Mouse (Mus musculus): ENCODE results near the gene Gm12355. TPM values are rescaled to one million over a fixed set of nuclear protein-coding genes. Genes with fewer than 3 reads are reported as not detected.
"Not testable (repeated sequence)": the region's sequence is repeated elsewhere in the genome, so short reads cannot be mapped to it uniquely, and the experiment has no call there.

Gm12355 gene
- total and polyA plus RNA-seq, 2 experiments from 2014 or later = 0.21 to 0.25 TPM

DNA sequence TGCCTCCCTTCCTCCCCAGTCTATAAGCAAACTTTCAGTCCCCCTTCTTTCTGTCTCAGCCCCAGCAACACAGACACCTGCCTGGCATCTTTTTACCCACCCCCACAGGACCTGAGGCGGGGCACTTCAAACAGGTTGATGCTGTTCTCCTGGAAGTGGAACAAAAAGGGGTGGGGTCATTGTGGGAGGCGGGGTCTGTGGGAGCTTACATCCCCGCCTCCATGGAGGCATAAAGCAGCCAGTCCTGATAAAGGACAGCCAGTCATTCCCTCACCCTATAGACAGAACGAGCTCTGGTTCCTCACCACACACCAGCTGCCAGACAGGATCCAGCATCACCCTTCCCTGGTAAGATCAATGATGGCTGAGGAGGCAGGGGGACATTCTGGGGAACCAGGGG, 38.6 kb upstream of the Gm12355 start, which contains the start of gene Gsdma:
Gene Gsdma (plus strand): TSS at position 261 of the 400 bp plus-strand sequence.
- DNase-seq (ENCODE audit: low spot score) (no peak), ATAC-seq (no peak)
- no peaks in the 10 kb centered on the region for H3K9me3 ChIP-seq (ENCODE audit: low read length)
- no peak within 1 kb of the TSS for H3K27ac ChIP-seq
- no peaks in the 10 kb centered on the region for H3K4me1 ChIP-seq (ENCODE audit: insufficient read depth, low read length)
- H3K4me3 ChIP-seq (ENCODE audit: low read length) = no peak within 1 kb of the TSS
- H3K4me2 ChIP-seq (ENCODE audit: low read depth, low read length) = no peak within 1 kb of the TSS
- H3K36me3 ChIP-seq (ENCODE audit: insufficient read depth, low read length) = no peaks in the 10 kb centered on the region
- H3K9ac ChIP-seq (replicated peaks; ENCODE audit: low read length) = no peak within 1 kb of the TSS
- WGBS = 32% methylated on average over 4 of the region's 4 CpGs
- no peak for TF ChIP-seq CTCF (IDR thresholded peaks at IDR 0.05; ENCODE audit: low read depth)
- peaks cover 4% of the 10 kb centered on the region; the same call in 1 of the 2 replicates for H3K27me3 ChIP-seq (ENCODE audit: insufficient read depth, low read length)

DNA sequence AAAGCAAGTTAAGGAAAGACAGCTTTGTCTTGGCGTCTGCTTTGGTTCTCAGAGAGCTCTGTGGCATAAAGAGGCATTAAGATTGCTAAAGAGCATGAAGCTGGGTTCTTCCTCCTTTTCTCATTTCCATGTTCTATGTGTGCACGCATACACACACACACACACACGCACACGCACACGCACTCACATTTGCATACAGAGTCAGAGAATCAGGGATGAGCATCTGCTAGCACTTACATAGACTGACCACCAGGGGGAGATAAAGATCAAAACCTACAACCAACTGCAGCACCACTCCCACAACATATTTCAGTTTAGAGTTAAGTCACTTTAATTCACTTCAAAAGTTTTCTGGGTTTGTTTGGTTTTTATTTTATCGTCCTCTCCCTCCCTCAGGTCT, 35.1 kb upstream of the Gm12355 start:
- Histone ChIP-seq H3K36me3 (ENCODE audit: insufficient read depth, low read length) (no peaks in the 10 kb centered on the region), H3K27ac (no peak overlapping the region), H3K4me2 (ENCODE audit: low read depth, low read length) (0 out of 2 replicates have a peak overlapping the region, but pooled peaks have one; percentile 23), H3K9ac (replicated peaks; ENCODE audit: low read length) (no peak overlapping the region), H3K4me3 (ENCODE audit: low read length) (no peak overlapping the region), H3K4me1 (ENCODE audit: insufficient read depth, low read length) (no peaks in the 10 kb centered on the region), H3K27me3 (ENCODE audit: insufficient read depth, low read length) (no peaks in the 10 kb centered on the region), H3K9me3 (ENCODE audit: low read length) (no peaks in the 10 kb centered on the region)
- ATAC-seq (no peak), DNase-seq (ENCODE audit: low spot score) (peak; percentile 83)
- TF ChIP-seq CTCF (IDR thresholded peaks at IDR 0.05; ENCODE audit: low read depth) = peak; percentile 92
- WGBS = 3% methylated on average over 6 of the region's 6 CpGs

DNA sequence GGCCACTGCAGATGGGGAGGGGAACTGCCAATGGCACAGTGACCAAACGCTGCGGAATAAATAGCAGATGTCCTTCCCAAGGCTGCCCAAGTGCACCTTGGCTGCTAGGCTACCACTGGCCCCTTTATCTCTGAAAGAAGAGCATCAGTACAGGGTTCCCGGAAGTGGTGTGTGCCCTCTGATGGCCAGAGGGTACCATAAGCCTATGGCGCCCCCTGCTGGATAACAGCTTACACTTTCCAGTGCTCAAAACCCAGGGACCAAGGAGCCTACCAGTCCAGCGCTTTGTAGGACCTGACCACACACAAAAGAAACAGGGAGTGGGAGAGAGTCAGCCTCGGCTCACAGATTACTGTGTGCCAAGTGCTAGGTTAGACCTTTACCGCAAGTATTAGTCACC, 29.6 kb upstream of the Gm12355 start:
- ATAC-seq = peak; percentile 63; the same call in 1 of the 2 replicates
- H3K27ac ChIP-seq; H3K27me3 ChIP-seq (ENCODE audit: insufficient read depth, low read length); H3K4me3 ChIP-seq (ENCODE audit: low read length); H3K36me3 ChIP-seq (ENCODE audit: insufficient read depth, low read length); H3K4me2 ChIP-seq (ENCODE audit: low read depth, low read length); H3K9me3 ChIP-seq (ENCODE audit: low read length); H3K4me1 ChIP-seq (ENCODE audit: insufficient read depth, low read length); H3K9ac ChIP-seq (replicated peaks; ENCODE audit: low read length): not testable (repeated sequence)
- TF ChIP-seq CTCF (IDR thresholded peaks at IDR 0.05; ENCODE audit: low read depth) = peak; percentile 71
- peak; percentile 62 for DNase-seq (ENCODE audit: low spot score)
- WGBS = 16% methylated on average over 7 of the region's 7 CpGs

DNA sequence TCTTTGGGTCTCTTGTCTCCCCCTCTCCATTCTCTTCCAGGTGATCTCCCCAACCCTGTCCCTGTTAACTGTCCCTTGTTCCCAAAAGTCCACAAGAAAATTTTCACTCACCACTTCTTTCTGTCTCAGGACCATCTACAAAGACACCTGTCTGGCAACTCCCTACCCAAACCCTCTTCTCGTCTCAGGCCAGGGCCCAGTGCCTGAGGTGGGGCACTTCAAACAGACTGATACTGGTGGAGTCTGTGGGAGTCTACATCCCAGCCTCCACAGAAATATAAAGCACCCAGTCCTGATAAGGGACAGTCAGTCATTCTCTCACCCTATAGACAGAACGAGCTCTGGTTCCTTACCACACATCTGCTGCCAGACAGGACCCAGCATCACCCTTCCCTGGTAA, 21.0 kb upstream of the Gm12355 start, which contains the start of gene Gsdma2:
Gene Gsdma2 (plus strand): TSS at position 301 of the 400 bp plus-strand sequence.
- no peak for TF ChIP-seq CTCF (IDR thresholded peaks at IDR 0.05; ENCODE audit: low read depth)
- no peak within 1 kb of the TSS for H3K27ac ChIP-seq
- no peaks in the 10 kb centered on the region for H3K36me3 ChIP-seq (ENCODE audit: insufficient read depth, low read length)
- H3K9me3 ChIP-seq (ENCODE audit: low read length) = no peaks in the 10 kb centered on the region
- no peak within 1 kb of the TSS for H3K9ac ChIP-seq (replicated peaks; ENCODE audit: low read length)
- ATAC-seq (no peak), DNase-seq (ENCODE audit: low spot score) (no peak)
- no peaks in the 10 kb centered on the region for H3K4me1 ChIP-seq (ENCODE audit: insufficient read depth, low read length)
- 74% methylated on average over 2 of the region's 2 CpGs for WGBS
- H3K4me3 ChIP-seq (ENCODE audit: low read length) = no peak within 1 kb of the TSS
- no peaks in the 10 kb centered on the region for H3K27me3 ChIP-seq (ENCODE audit: insufficient read depth, low read length)
- no peak within 1 kb of the TSS for H3K4me2 ChIP-seq (ENCODE audit: low read depth, low read length)

DNA sequence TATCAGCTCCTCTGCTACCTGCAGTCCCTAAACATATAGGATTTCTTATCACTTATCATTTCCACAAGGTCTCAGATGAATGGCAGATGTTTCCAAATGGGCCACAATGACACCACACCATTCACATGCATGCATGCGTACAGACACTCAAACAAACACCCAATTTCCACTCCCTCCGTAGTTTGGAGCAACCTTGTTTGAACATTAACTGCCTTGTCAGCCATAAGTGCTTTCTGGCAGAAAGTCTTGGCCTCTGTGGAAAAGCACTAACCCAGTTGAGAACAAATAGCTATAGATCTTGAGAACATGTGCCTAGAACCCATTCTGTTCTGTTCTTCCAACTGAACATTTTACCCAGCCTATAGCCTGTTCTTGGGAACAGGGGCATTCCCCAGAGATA, 20.5 kb upstream of the Gm12355 start:
- H3K4me2 ChIP-seq (ENCODE audit: low read depth, low read length) = no peak overlapping the region
- no peak for ATAC-seq
- H3K4me1 ChIP-seq (ENCODE audit: insufficient read depth, low read length) = no peaks in the 10 kb centered on the region
- H3K27me3 ChIP-seq (ENCODE audit: insufficient read depth, low read length) = no peaks in the 10 kb centered on the region
- 78% methylated on average over 2 of the region's 2 CpGs for WGBS
- H3K9me3 ChIP-seq (ENCODE audit: low read length) = no peaks in the 10 kb centered on the region
- DNase-seq (ENCODE audit: low spot score) = no peak
- H3K9ac ChIP-seq (replicated peaks; ENCODE audit: low read length) = no peak overlapping the region
- H3K4me3 ChIP-seq (ENCODE audit: low read length) = no peak overlapping the region
- no peaks in the 10 kb centered on the region for H3K36me3 ChIP-seq (ENCODE audit: insufficient read depth, low read length)
- no peak overlapping the region for H3K27ac ChIP-seq
- TF ChIP-seq CTCF (IDR thresholded peaks at IDR 0.05; ENCODE audit: low read depth) = no peak

DNA sequence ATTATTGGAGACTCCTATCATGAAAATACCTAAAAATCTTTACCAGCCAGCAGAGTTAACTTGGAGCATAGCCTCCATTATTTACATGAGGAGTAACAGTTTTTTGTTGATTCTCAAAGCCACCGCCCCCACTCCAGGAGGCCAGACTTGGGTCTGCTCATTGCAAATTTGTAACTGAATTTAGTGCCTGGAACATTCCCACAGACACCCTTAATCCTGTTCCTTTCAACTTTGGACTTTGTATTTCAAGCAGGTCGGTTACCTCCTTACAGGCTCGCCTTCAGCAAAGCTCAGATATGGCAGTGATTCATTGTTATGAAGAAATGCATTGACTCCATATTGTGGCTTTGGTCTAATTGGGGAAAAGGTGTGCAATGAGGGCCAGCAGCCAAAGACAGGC, 19.3 kb upstream of the Gm12355 start:
- H3K9ac ChIP-seq (replicated peaks; ENCODE audit: low read length) = no peak overlapping the region
- no peak for ATAC-seq
- H3K9me3 ChIP-seq (ENCODE audit: low read length) = no peaks in the 10 kb centered on the region
- TF ChIP-seq CTCF (IDR thresholded peaks at IDR 0.05; ENCODE audit: low read depth) = no peak
- no peak overlapping the region for H3K4me2 ChIP-seq (ENCODE audit: low read depth, low read length)
- no peaks in the 10 kb centered on the region for H3K27me3 ChIP-seq (ENCODE audit: insufficient read depth, low read length)
- H3K36me3 ChIP-seq (ENCODE audit: insufficient read depth, low read length) = no peaks in the 10 kb centered on the region
- H3K27ac ChIP-seq = no peak overlapping the region
- WGBS = 78% methylated on average over 3 of the region's 3 CpGs
- no peaks in the 10 kb centered on the region for H3K4me1 ChIP-seq (ENCODE audit: insufficient read depth, low read length)
- H3K4me3 ChIP-seq (ENCODE audit: low read length) = no peak overlapping the region
- no peak for DNase-seq (ENCODE audit: low spot score)

DNA sequence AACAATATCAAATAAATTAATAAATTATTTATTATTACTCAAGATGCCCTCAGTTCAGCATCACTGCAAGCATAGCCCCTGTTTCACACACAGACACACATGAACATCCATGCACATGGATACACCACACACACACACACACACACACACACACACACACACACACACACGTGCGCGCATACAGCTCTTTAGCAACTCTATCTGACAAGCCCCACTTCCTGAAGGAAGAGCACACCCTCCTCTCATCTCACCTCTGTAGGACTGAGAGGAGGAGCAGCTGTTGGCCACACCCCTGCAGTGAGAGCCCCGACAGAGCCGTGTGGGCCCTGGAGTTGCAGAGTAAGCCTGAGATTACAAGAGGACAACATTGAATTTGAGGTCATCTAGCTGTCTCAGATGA, 14.6 kb upstream of the Gm12355 start:
- no peak for DNase-seq (ENCODE audit: low spot score)
- 70% methylated on average over 5 of the region's 5 CpGs for WGBS
- no peaks in the 10 kb centered on the region for H3K27me3 ChIP-seq (ENCODE audit: insufficient read depth, low read length)
- ATAC-seq = no peak
- H3K4me3 ChIP-seq (ENCODE audit: low read length) = no peak overlapping the region
- H3K4me2 ChIP-seq (ENCODE audit: low read depth, low read length) = no peak overlapping the region
- no peaks in the 10 kb centered on the region for H3K4me1 ChIP-seq (ENCODE audit: insufficient read depth, low read length)
- H3K9ac ChIP-seq (replicated peaks; ENCODE audit: low read length) = no peak overlapping the region
- no peaks in the 10 kb centered on the region for H3K36me3 ChIP-seq (ENCODE audit: insufficient read depth, low read length)
- TF ChIP-seq CTCF (IDR thresholded peaks at IDR 0.05; ENCODE audit: low read depth) = no peak
- H3K27ac ChIP-seq = no peak overlapping the region
- no peaks in the 10 kb centered on the region for H3K9me3 ChIP-seq (ENCODE audit: low read length)

Data from hindbrain, postnatal 0 days (tissue).